Mouse (Mus musculus): ENCODE results near the gene Mtr. TPM values are rescaled to one million over a fixed set of nuclear protein-coding genes. Genes with fewer than 3 reads are reported as not detected.

Gene Mtr
- total RNA-seq, 2 experiments from 2014 or later, result 56.9 to 59.5 TPM

DNA sequence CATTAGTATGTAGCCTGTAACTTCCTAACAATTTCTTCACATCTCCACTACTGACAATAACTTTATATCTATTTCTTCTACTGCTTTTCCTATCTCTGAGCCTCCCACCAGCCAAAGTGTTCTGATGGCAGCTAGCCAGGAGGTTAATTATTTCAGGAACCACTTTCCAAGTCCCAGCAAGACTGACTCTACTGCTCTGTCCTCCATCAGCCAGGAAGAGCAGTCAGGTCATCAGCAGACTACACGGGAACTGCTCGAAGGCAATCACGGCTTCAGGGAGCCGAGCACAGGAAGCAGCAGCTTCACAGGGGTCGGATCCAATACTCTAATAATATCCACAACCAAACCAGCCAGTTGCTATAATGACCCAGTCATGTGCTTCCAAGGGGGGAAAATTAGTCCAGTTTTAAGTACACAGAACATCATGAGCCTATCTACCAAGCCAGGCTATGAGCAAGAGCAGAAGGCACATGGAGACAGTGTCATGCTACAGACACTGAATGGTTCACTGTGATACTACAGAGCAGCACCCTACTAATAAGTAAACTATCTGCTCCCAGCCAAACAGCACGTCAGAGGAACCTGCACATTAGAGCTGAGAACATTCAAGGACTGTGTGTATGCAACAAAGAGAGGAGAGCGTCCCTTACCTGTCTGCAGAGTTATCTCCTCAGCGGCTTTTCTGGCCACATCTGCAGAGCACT is 8.6 kb downstream of the Mtr start:
- DNase-seq, result no peak

DNA sequence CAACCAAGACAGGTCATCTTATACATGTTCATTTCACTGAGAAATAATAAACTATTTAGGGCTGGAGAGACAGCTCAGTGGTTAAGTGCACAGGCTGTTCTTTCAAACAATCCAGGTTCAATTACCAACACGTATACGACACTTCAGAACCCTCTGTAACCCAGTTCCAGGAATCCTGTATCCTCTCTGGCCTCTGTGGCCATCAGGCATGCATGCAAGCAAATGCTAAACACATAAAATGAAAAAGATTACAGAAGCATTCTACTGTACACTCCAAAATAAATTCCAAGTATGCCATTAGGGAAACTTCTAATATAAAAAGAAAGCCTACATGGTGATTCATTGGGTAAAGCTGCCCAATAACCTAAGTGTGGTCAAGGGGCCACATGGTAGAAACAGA is 12.0 kb downstream of the Mtr start:
- no peak for DNase-seq
- intact Hi-C loops (cut with DNase I), result no loop called here

More for the DNA sequence above, 8.6 kb downstream of the Mtr start:
- intact Hi-C loops (cut with DNase I), result no loop called here

DNA sequence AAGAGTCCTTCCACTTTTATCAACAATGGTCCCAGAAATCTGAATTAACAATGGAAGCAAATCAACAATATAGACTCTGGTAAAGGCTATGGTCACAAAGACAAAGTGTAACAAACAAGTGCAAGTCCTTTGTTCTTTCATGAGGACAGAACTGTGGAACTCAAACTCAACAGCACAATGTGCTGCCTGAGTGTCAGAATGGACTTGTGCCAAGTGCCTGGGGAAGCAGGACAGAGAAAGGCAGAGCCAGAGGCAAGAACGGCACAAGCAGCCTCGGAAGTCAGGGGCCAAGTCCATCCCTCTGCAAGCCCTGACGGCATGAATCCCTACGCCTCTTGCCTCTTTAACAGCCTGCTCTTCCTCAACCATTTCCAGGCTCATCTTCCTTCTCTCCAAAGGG is 13.9 kb downstream of the Mtr start:
- intact Hi-C loops (cut with DNase I), result no loop called here
- DNase-seq, result peak; percentile 45 to 72

- no peak for DNase-seq
- intact Hi-C loops (cut with DNase I), result no loop called here
Measured at GRCm38 (mm10) chr13:12232141-12232540, 25.8 kb downstream of the Mtr start.

- intact Hi-C loops (cut with DNase I), result no loop called here
- no peak for DNase-seq
Measured at GRCm38 (mm10) chr13:12228248-12228647, 29.7 kb downstream of the Mtr start.

DNA sequence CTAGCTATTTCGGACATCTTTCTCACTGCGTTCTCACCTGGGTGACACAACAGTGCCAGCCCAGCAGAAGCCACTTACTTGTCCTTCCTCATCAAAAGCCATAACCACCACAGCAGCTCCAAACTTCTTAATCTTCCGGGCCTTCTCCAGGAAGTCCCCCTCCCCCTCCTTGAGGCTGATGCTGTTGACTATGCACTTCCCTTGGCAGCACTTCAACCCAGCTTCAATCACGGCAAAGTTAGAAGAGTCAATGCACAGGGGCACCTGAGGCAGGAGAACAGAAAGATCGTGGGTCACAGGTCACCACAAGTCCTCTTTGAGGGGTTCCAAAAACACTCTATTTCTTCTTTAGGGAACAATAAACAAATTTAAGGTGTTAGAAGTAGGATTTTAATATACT is 30.3 kb downstream of the Mtr start:
- DNase-seq, result no peak
- intact Hi-C loops (cut with DNase I), result no loop called here

DNA sequence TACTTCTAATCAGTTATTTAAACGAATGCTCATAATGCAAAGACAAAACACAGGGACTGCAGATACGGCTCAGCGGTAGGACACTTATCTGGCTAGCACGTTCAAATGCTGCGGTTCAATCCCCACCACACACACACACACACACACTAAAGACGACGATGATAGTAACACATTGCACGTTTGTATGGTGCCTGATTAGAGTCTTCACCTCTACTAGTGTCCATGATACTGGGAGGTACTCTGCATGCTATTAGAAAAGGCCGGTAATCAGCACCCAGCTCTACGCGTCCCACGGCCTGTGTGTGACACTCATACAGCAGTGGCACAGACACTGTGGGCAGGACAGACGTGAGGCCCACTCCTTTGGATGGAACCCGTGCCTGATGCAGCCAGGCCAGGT is 39.3 kb downstream of the Mtr start:
- intact Hi-C loops (cut with DNase I), result no loop called here
- no peak for DNase-seq

GRCm38 (mm10) chr13:12214922-12215321 is 43.0 kb downstream of the Mtr start:
- intact Hi-C loops (cut with DNase I), result loop anchor here (5.0 kb wide), 1 partner anchor 42 kb away; the partner anchor contains the start of gene Mtr
- no peak for DNase-seq

DNA sequence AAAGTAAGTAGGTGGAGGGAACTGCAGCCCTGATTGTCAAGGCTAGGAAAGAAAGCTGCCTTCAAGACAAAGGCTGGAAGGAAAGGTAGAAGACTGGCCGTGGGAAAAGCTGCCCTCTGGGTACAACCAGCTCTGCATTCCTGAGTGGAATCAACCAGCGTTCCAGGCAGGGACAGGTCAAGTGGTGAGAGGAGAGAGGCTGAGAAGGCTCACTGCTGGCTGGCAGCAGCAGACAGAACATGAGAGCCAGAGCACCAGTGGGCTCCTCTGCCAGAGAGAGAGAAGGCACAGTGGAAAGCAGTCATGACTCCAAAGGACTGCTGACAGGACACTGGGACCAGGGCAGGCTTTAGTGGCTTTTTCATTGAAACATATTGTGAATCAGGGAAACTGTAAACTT is 46.9 kb downstream of the Mtr start:
- intact Hi-C loops (cut with DNase I), result loop anchor here (5.0 kb wide), 1 partner anchor 46 kb away; the partner anchor contains the start of gene Mtr
- DNase-seq, result peak; percentile 22 to 53

DNA sequence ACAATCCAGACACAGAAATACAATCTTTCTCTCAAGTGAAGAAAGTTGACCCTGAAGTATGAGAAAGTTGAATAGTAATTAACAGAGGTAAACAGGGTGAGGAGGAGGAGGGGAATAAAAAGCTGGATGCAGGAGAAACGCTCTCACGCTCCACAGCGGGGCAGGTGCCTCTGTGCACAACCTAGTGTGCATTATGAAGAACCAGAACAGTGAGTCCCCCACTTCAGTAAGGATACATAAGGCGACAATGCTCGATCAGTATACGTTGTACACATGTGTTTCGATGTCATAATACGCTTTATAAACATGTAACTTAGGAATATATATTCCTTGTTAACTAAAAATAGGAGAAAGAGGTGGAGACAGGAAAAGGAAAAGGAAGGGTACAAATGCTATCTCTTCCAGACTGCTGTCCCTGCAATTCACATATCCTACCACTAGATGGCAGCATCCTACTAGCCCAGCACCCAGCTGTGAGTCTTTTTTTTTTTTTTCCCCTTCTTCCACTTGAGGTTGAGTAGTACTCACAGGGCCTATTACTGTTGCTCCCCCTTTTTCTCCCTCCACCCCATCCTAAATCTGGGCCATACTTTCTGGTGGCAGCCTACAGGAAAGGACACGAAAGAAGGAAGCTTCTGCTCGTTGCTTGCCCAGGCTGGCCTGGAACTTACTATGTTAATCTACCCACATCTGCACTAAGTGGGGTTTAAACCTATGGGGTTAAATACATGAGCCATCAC is 47.7 kb downstream of the Mtr start:
- DNase-seq, result peak; percentile 48 to 69
- intact Hi-C loops (cut with DNase I), result loop anchor here (5.0 kb wide), 1 partner anchor 47 kb away; the partner anchor contains the start of gene Mtr

DNA sequence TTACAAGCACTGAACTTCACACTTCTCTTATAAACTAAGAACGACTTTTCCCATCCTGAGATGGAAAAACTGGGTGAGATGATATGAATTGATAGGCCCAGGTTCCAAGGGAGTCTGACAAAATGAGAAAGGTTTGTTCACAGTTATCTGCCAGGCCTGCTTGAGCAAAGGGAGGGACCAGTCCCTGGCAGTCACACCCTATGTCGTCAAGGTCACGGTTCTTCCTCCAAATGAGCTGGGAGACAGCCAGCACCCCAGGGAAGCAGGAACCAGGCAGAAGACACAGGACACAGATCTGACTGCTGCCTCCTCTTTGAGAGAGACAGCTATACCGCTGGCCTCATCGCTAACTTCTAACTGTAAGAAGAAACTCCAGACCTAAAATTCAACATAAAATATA is 57.5 kb downstream of the Mtr start:
- intact Hi-C loops (cut with DNase I), result no loop called here
- peak; percentile 35 to 55 for DNase-seq

DNA sequence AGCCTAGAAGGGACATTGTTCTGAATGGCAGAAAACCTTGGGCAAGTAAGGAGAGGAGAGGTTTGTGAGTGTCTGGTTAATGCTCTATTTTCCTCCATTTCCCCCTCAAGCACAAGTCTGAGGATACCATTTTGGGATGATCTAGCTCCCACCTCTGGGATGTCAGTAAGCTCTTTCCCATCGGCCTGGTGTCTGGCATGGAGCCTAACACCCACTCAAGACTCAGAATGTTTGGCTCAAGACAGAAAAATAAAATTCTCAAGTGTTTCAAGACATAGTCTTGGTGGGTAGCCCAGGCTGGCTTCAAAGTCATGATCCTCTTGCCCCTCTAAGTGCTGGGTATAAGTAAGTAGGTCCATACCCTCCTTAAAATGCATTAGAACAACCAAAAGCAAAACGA is 59.4 kb downstream of the Mtr start:
- intact Hi-C loops (cut with DNase I), result loop anchor here (5.0 kb wide), 1 partner anchor 66 kb away; no protein-coding TSS in a partner anchor

GRCm38 (mm10) chr13:12196861-12197260 is 61.1 kb downstream of the Mtr start:
- intact Hi-C loops (cut with DNase I), result loop anchor here (5.0 kb wide), 1 partner anchor 65 kb away; no protein-coding TSS in a partner anchor
- DNase-seq, result peak; percentile 16 to 24

More for the DNA sequence above, 59.4 kb downstream of the Mtr start:
- no peak for DNase-seq

DNA sequence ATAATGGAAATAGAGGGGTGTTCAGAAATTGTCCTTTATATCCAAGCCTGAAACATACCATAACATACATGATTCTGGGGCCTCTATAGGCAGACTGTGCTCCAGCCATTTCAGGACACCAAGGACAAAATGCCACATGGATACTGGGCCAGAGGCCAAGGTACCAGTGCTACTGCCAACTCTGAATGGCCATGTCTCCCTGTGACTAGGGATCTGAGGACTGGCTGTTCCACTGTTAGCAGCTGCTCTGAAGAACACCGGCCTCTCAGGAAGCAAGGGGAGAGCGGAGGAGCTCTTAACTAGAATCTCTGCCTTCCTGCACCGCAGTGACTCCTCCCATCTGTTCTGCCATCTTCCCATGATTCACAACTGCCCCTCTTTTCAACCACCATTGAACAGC is 61.9 kb downstream of the Mtr start:
- DNase-seq, result peak; percentile 53 to 70
- intact Hi-C loops (cut with DNase I), result loop anchor here (5.0 kb wide), 1 partner anchor 64 kb away; no protein-coding TSS in a partner anchor

DNA sequence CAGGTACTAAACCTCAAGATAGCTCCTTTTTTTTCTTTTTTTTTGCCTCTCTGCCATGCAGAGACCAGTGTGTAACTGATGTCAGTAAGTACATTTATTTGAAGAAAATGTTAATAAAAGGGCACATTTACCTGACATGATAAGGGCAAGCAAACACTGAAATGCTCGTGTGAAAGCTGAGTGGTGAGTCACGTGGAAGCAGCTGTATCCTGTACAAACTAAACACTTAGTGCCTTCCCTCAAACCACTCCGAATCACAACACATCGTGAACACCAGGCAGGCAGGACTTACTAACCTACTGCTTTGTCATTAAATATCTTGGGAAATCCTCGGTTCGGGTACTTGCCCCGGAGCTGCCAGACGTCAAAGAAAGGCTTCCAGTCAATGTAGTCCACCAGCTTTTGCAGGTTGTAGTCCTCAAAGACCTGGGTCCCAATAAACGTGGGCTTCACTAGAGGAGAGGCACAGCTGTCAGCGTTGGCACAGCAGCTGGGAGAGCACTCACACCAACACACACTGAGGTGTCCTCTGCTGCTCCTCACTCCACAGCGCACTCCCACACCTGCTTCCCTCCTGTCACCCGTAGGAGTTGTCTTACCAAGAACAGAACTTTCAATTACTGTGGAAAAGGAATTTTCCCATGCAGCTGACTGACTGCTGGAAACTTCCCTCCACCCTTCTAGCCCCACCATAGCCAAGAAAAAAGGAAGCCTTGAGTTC is 62.8 kb downstream of the Mtr start:
- DNase-seq, result no peak
- intact Hi-C loops (cut with DNase I), result loop anchor here (5.0 kb wide), 1 partner anchor 63 kb away; no protein-coding TSS in a partner anchor

GRCm38 (mm10) chr13:12189219-12189618 is 68.7 kb downstream of the Mtr start:
- DNase-seq, result peak; percentile 36 to 52
- intact Hi-C loops (cut with DNase I), result no loop called here

DNA sequence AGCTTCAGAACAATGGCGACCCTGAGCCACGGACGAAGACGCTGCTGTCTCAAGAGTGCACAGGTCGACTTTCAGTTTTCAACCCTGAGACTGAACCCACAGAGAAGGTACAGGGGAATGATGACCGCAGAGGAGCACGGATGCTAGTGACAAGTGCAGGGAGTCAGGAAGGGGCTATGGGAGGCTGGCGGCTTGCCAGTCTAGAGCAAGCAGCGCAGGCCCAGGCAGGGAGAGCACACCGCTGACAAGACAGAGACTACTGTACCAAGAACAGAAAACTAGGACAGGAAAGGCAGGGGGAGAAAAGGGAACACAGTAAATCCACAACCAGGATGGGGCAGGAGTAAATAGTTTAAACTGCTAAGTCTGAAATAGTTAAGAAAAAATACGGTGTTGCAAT is 69.1 kb downstream of the Mtr start:
- intact Hi-C loops (cut with DNase I), result no loop called here
- DNase-seq, result no peak

GRCm38 (mm10) chr13:12179481-12179880 is 78.4 kb downstream of the Mtr start:
- DNase-seq, result no peak
- intact Hi-C loops (cut with DNase I), result no loop called here

- no peak for DNase-seq
Measured at GRCm38 (mm10) chr13:12176761-12177160, 81.2 kb downstream of the Mtr start.

DNA sequence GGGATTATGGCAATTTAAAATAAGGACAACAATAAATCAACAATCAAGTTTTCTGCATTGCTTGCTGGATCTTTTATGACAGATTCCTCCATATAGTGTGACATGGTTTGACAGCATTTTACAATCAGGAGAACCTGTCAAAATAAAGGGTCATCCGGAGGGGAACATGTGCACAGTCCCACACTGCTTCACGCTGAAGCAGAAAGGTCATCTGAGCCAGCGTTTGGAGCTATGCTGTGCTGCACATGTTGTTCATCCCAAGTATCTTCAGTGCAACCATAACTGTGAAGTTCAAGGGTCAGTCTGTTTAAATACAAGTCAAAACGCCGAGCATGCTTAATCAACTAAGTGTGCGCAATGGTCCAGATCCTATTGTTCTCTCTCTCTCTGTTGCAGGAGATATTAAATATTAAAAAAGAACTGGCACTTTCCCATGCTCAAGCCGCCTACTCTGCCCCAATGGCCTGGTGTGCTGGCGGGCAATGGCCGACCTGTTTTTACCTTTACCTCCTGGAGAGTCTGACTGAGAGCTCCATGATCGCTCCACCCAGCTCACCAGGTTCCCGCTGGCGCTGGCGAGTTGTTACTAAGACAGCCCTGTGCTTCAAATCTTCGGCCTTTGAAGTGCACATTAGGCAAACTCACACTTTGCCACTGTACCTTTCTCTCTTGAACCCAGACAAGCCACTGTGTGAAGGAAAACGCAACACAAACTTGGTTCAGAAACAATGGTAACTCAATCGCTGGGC is 81.8 kb downstream of the Mtr start:
- intact Hi-C loops (cut with DNase I), result no loop called here

More at GRCm38 (mm10) chr13:12176761-12177160, 81.2 kb downstream of the Mtr start:
- intact Hi-C loops (cut with DNase I), result no loop called here

More for the DNA sequence above, 81.8 kb downstream of the Mtr start:
- no peak for DNase-seq
